Mouse (Mus musculus) liver, embryonic 12.5 days (tissue): ENCODE data around the gene Serpine1. TPM values are rescaled to one million over a fixed set of nuclear protein-coding genes. Genes with fewer than 3 reads are reported as not detected.
A peak's percentile ranks its signal among the peaks of the same experiment; 100 is the strongest.

Experiments
- ATAC-seq: fragments of 200-750 bp; cut with Nextera tagmentation; 2 replicates; pipeline ENCODE4 v1.8.0; 2017; ENCODE audit warnings: moderate number of reproducible peaks, mild to moderate bottlenecking, moderate library complexity
- H3K27ac ChIP-seq: fragments of 300-500 bp; sonication (generic); 2 replicates; pipeline ENCODE4 v1.5.1; 2016; ENCODE audit warnings: mild to moderate bottlenecking
- H3K27me3 ChIP-seq: fragments of 300-500 bp; sonication (generic); replicated peaks from 2 replicates; pipeline ENCODE4 v1.6.1; 2016; ENCODE audit warnings: mild to moderate bottlenecking, moderate library complexity
- H3K36me3 ChIP-seq: fragments of 300-500 bp; sonication (generic); 2 replicates; pipeline ENCODE4 v1.6.1; 2016; ENCODE audit warnings: mild to moderate bottlenecking, moderate library complexity
- H3K4me1 ChIP-seq: fragments of 300-500 bp; sonication (generic); 2 replicates; pipeline ENCODE4 v1.6.1; 2016
- H3K4me2 ChIP-seq: fragments of 300-500 bp; sonication (generic); 2 replicates; pipeline ENCODE4 v1.6.1; 2016; ENCODE audit warnings: mild to moderate bottlenecking, moderate library complexity
- H3K4me3 ChIP-seq: fragments of 300-500 bp; sonication (generic); 2 replicates; pipeline ENCODE4 v1.5.1; 2016; ENCODE audit warnings: mild to moderate bottlenecking, moderate library complexity
- H3K9ac ChIP-seq: fragments of 300-500 bp; sonication (generic); 2 replicates; pipeline ENCODE4 v1.6.1; 2016; ENCODE audit warnings: mild to moderate bottlenecking, moderate library complexity
- H3K9me3 ChIP-seq: fragments of 300-500 bp; sonication (generic); replicated peaks from 2 replicates; pipeline ENCODE4 v1.6.1; 2016; ENCODE audit warnings: mild to moderate bottlenecking, moderate library complexity
- WGBS: fragments of 180-500 bp; shearing (Covaris S2); methylation state at CpG from one replicate; pipeline ENCODE4 v1.1.7; 2016; ENCODE audit not compliant: insufficient replicate concordance; 5-methylcytosine and 5-hydroxymethylcytosine counted together
- polyA plus RNA-seq: library from polyadenylated mRNA; unstranded; fragments of >200 nt; fragmentation: Nextera tagmentation; extraction: Ambion mirVana; gene quantifications from 2 replicates; pipeline ENCODE4 v1.2.1, GENCODE M21; 2016

Gene Serpine1
- polyA plus RNA-seq, 1 experiment from 2014 or later = 0.19 TPM

DNA sequence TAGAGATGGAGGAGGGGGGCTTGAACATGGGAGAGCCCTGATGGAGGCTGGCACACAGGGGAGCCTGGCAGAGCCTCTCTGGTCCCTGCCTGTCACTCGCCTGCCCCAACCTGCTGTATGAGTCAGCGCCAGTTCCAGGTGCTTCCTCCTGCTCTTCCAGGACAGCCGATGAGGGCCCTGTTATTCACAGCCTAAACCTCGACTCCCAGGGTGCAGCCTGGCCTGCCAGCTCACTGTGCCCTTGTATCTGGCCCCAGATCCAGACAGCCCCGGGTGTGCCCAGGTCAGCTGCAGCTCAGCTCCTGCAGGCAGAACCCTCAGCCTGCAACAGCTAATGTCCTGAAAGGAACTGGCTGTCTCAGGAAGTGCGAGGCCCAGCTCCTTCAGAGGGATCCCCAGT, 19.5 kb upstream of the Serpine1 start:
- no peak overlapping the region for H3K9ac ChIP-seq
- H3K9me3 ChIP-seq = 0 out of 2 replicates have a peak, but pooled peaks cover 4% of the 10 kb centered on the region
- no peak overlapping the region for H3K4me3 ChIP-seq
- no peak overlapping the region for H3K4me2 ChIP-seq
- H3K27ac ChIP-seq = no peak overlapping the region
- WGBS = 52% methylated on average over 6 of the region's 6 CpGs
- no peaks in the 10 kb centered on the region for H3K36me3 ChIP-seq
- H3K4me1 ChIP-seq = peaks cover 24% of the 10 kb centered on the region
- H3K27me3 ChIP-seq = no peaks in the 10 kb centered on the region
- ATAC-seq = no peak; the same call in 1 of the 2 replicates

GRCm38 (mm10) chr5:137090870-137091269, 18.8 kb upstream of the Serpine1 start:
- Histone ChIP-seq H3K9me3 (0 out of 2 replicates have a peak, but pooled peaks cover 6% of the 10 kb centered on the region), H3K4me1 (peaks cover 26% of the 10 kb centered on the region), H3K27me3 (no peaks in the 10 kb centered on the region), H3K4me2 (no peak overlapping the region), H3K27ac (no peak overlapping the region), H3K9ac (no peak overlapping the region), H3K36me3 (no peaks in the 10 kb centered on the region), H3K4me3 (no peak overlapping the region)
- WGBS = 67% methylated on average over 10 of the region's 10 CpGs
- no peak for ATAC-seq

DNA sequence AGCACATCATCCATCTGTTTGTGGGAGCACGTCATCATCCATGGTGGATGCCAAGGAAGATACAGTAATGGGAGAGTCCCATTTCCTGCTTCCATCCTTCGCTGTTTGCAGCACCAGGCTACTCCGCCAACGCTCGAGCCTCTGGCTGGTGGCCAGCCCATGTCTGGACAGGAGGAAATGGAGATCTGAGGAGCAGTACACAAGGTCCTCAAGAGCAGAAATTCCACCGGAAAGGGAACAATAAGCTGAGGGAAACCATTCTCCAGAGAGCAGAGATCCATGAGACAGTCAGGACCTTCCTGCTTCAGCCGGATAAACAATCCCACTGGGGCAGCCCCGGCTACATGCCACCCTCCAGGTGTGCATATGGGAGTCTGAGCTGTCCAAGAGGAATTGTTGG, 15.3 kb upstream of the Serpine1 start:
- H3K27ac ChIP-seq = no peak overlapping the region
- no peaks in the 10 kb centered on the region for H3K36me3 ChIP-seq
- peaks cover 34% of the 10 kb centered on the region for H3K4me1 ChIP-seq
- H3K9ac ChIP-seq = no peak overlapping the region
- whole genome bisulfite sequencing = 76% methylated on average over 8 of the region's 8 CpGs
- no peak overlapping the region for H3K4me2 ChIP-seq
- 0 out of 2 replicates have a peak, but pooled peaks cover 8% of the 10 kb centered on the region for H3K9me3 ChIP-seq
- H3K4me3 ChIP-seq = no peak overlapping the region
- H3K27me3 ChIP-seq = no peaks in the 10 kb centered on the region
- ATAC-seq = no peak

GRCm38 (mm10) chr5:137085731-137086130, 13.7 kb upstream of the Serpine1 start:
- 0 out of 2 replicates have a peak, but pooled peaks cover 8% of the 10 kb centered on the region for H3K9me3 ChIP-seq
- 71% methylated on average over 3 of the region's 3 CpGs for WGBS
- peak overlapping the region; percentile 81 for H3K27ac ChIP-seq
- no peak overlapping the region for H3K4me3 ChIP-seq
- H3K9ac ChIP-seq = no peak overlapping the region
- no peaks in the 10 kb centered on the region for H3K36me3 ChIP-seq
- no peak for ATAC-seq
- peaks cover 27% of the 10 kb centered on the region for H3K4me1 ChIP-seq
- no peak overlapping the region for H3K4me2 ChIP-seq
- no peaks in the 10 kb centered on the region for H3K27me3 ChIP-seq

DNA sequence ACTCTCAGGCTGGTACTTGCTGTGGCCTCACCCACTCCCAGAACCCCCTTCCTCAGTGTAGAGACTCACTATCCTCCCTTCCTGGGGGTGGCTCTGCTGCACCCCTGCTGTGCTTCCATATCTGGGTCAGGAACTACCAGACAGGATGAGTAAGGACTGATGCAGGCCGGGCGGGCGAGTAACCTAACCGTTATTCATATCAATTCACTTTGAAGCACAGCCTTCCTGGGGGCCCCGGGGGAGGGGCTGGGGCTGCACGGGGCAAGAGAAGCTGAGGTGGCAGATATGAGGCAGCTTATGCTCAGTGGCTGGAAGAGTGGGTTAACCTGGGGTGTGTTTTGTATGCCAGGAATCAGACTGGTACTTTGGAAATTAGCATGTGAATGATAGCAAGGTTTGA, 13.0 kb upstream of the Serpine1 start:
- peak; percentile 95 for ATAC-seq
- H3K36me3 ChIP-seq = no peaks in the 10 kb centered on the region
- WGBS = 39% methylated on average over 6 of the region's 6 CpGs
- H3K4me2 ChIP-seq = peak overlapping the region; percentile 28
- H3K9ac ChIP-seq = peak overlapping the region; percentile 29; the same call in 1 of the 2 replicates
- peak overlapping the region; percentile 81 for H3K27ac ChIP-seq
- 0 out of 2 replicates have a peak, but pooled peaks cover 8% of the 10 kb centered on the region for H3K9me3 ChIP-seq
- no peaks in the 10 kb centered on the region for H3K27me3 ChIP-seq
- H3K4me3 ChIP-seq = no peak overlapping the region
- H3K4me1 ChIP-seq = peaks cover 29% of the 10 kb centered on the region

GRCm38 (mm10) chr5:137083051-137083450, 11.0 kb upstream of the Serpine1 start:
- H3K4me2 ChIP-seq = no peak overlapping the region
- no peaks in the 10 kb centered on the region for H3K27me3 ChIP-seq
- no peaks in the 10 kb centered on the region for H3K36me3 ChIP-seq
- H3K9ac ChIP-seq = no peak overlapping the region
- H3K4me1 ChIP-seq = peaks cover 45% of the 10 kb centered on the region
- 72% methylated on average over 4 of the region's 4 CpGs for WGBS
- H3K27ac ChIP-seq = no peak overlapping the region
- ATAC-seq = no peak
- 0 out of 2 replicates have a peak, but pooled peaks cover 4% of the 10 kb centered on the region for H3K9me3 ChIP-seq
- no peak overlapping the region for H3K4me3 ChIP-seq

DNA sequence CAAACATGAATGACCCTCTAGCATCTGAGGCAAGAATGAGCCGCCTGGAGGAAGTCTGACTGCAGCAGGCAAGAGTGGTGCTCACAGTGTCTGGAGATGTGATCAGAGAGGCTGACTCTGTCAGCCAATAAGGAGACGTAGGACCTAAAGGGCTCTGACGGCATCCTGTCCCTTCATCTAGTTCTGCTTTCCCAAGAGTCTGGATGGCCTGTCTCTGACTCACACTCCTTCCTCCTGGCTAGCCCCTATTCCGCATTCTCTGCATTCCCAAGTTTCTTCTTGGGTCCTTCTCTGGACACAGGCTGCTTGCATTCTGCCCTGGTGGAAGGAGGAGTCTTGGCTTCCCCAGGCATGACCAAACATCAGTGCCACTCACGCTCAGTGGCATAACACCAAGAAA, 7.8 kb upstream of the Serpine1 start:
- WGBS = 60% methylated on average over 5 of the region's 5 CpGs

GRCm38 (mm10) chr5:137078616-137079015, 6.5 kb upstream of the Serpine1 start:
- WGBS = 50% methylated on average over 6 of the region's 6 CpGs
- Histone ChIP-seq H3K27ac (0 out of 2 replicates have a peak overlapping the region, but pooled peaks have one; percentile 22), H3K36me3 (no peaks in the 10 kb centered on the region), H3K4me1 (peaks cover 49% of the 10 kb centered on the region), H3K9ac (no peak overlapping the region), H3K27me3 (no peaks in the 10 kb centered on the region), H3K9me3 (no peaks in the 10 kb centered on the region), H3K4me2 (no peak overlapping the region), H3K4me3 (no peak overlapping the region)
- ATAC-seq = no peak

More for the DNA sequence above, 7.8 kb upstream of the Serpine1 start:
- Histone ChIP-seq H3K4me2 (no peak overlapping the region), H3K4me3 (no peak overlapping the region), H3K36me3 (no peaks in the 10 kb centered on the region), H3K4me1 (peaks cover 57% of the 10 kb centered on the region), H3K9ac (no peak overlapping the region), H3K27ac (no peak overlapping the region), H3K9me3 (no peaks in the 10 kb centered on the region), H3K27me3 (no peaks in the 10 kb centered on the region)
- ATAC-seq = 0 out of 2 replicates have a peak, but pooled peaks have one; percentile 31

- ATAC-seq = no peak
- Histone ChIP-seq H3K4me3 (no peak overlapping the region), H3K36me3 (no peaks in the 10 kb centered on the region), H3K4me1 (peaks cover 52% of the 10 kb centered on the region), H3K27me3 (no peaks in the 10 kb centered on the region), H3K27ac (no peak overlapping the region), H3K9ac (no peak overlapping the region), H3K4me2 (no peak overlapping the region), H3K9me3 (no peaks in the 10 kb centered on the region)
- WGBS = 81% methylated on average over 14 of the region's 14 CpGs
Observed at GRCm38 (mm10) chr5:137078041-137078440, 6.0 kb upstream of the Serpine1 start.

DNA sequence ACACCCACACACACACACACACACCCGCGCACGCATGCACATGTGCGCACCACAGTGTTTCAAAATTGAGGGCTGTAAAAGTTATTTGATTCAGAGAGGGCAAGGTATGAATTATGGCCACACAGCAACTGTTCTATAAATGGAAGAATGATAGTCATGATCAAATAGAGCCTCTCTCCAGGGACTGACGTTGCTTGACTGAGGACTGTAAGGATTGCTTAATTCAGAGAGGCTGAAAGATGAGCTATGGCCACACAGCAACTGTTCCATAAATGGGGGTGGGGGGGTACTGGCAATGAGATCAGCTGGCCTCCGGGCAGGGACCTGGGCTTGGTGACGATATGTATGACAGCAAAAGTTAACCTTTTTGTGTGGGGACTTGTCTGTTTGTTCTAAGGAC, 5.1 kb upstream of the Serpine1 start:
- Histone ChIP-seq H3K4me2 (no peak overlapping the region), H3K9ac (no peak overlapping the region), H3K4me1 (peaks cover 58% of the 10 kb centered on the region), H3K36me3 (no peaks in the 10 kb centered on the region), H3K27me3 (no peaks in the 10 kb centered on the region), H3K4me3 (no peak overlapping the region), H3K27ac (no peak overlapping the region), H3K9me3 (no peaks in the 10 kb centered on the region)
- no peak for ATAC-seq
- WGBS = 78% methylated on average over 7 of the region's 7 CpGs

DNA sequence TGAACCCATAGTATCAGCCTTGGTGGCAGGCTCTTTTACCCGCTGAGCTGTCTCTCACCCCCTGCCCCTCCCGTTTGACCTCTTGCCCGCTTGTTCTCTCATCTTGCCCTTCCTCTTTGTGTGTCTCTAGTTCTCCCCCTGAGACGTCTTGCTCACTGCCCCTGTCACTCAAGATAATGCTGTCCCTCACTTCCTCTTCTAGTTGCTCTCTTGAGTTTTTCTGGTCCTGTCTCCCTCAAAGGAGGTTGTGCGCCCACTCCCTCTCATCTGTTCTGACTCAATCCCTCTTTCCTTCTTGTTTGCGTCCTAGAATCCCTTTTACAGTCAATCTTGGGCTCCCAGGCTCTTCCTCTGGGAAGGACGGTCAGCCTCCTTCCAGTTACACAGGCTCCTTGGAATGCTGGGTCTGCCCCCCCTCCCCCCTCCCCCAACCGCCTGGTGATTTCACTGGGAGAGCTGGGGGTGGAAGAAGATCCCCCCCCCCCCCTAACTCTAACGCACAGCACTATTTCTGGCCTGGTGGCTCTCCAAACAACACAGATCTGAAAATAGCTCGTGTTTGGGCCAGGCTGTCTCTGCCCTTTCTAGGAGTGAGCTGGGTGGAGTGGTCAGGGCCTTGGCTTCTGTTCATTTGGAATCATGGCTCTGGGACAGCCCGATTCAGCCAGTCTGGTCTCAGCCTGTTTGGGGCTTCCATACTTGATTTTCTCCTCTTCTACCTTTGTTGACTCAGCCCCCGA, 4.3 kb upstream of the Serpine1 start:
- no peak overlapping the region for H3K4me3 ChIP-seq
- ATAC-seq = no peak
- no peaks in the 10 kb centered on the region for H3K27me3 ChIP-seq
- no peaks in the 10 kb centered on the region for H3K36me3 ChIP-seq
- H3K9me3 ChIP-seq = no peaks in the 10 kb centered on the region
- H3K4me2 ChIP-seq = no peak overlapping the region
- 23% methylated on average over 12 of the region's 12 CpGs for WGBS
- peaks cover 64% of the 10 kb centered on the region for H3K4me1 ChIP-seq
- H3K27ac ChIP-seq = peak overlapping the region; percentile 38
- no peak overlapping the region for H3K9ac ChIP-seq

DNA sequence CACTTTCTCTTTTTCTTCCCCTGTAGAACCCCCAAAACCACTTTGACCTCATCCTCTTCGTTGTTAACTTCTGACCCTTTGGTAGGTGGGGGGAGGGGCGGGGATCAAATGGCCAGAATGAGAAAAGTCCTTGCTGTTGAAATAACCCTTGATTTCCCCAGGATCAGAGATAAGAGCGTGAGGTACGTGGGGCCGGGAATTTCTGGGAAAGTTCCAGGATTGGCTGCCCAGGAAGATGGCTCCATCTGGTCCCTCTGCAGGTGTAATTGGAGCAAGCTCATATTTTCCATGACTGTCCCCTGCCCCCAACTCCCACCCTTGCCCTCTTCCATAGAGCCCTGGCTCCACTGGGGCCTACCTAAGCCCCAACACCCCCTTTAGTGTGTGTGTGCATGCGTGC, 3.7 kb upstream of the Serpine1 start:
- Histone ChIP-seq H3K36me3 (no peaks in the 10 kb centered on the region), H3K27ac (peak overlapping the region; percentile 38; the same call in 1 of the 2 replicates), H3K4me1 (peaks cover 64% of the 10 kb centered on the region), H3K27me3 (0 out of 2 replicates have a peak, but pooled peaks cover 4% of the 10 kb centered on the region), H3K9ac (no peak overlapping the region), H3K4me3 (no peak overlapping the region), H3K9me3 (no peaks in the 10 kb centered on the region), H3K4me2 (no peak overlapping the region)
- ATAC-seq = no peak
- 49% methylated on average over 6 of the region's 6 CpGs for WGBS
